Mouse (Mus musculus) midbrain, embryonic 14.5 days (tissue): ENCODE results near the gene Gm2035. TPM values are rescaled to one million over a fixed set of nuclear protein-coding genes. Genes with fewer than 3 reads are reported as not detected.
"Not testable (repeated sequence)": the region's sequence is repeated elsewhere in the genome, so short reads cannot be mapped to it uniquely, and the experiment has no call there.

Source experiments
- ATAC-seq: fragments of 200-750 bp; cut with Nextera tagmentation; 2 replicates; pipeline ENCODE4 v1.8.0; 2017; ENCODE audit warnings: moderate number of reproducible peaks, moderate library complexity; ENCODE audit not compliant: low FRiP score, low TSS enrichment
- DNase-seq: peaks from one replicate; pipeline ENCODE4 v3.0.0-alpha.2; 2015
- H3K27ac ChIP-seq: fragments of 300-500 bp; sonication (generic); replicated peaks from 2 replicates; pipeline ENCODE4 v1.5.1; 2014; ENCODE audit warnings: mild to moderate bottlenecking, low read depth, low read length, moderate library complexity
- H3K27me3 ChIP-seq: fragments of 300-500 bp; sonication (generic); 2 replicates; pipeline ENCODE4 v1.6.1; 2014; ENCODE audit warnings: low read length, control low read depth, mixed read lengths; ENCODE audit not compliant: control insufficient read depth, insufficient read depth
- H3K36me3 ChIP-seq: fragments of 300-500 bp; sonication (generic); 2 replicates; pipeline ENCODE4 v1.6.1; 2014; ENCODE audit warnings: low read length, control low read depth; ENCODE audit not compliant: control insufficient read depth, insufficient read depth
- H3K4me1 ChIP-seq: fragments of 300-500 bp; sonication (generic); 2 replicates; pipeline ENCODE4 v1.6.1; 2014; ENCODE audit warnings: mild to moderate bottlenecking, antibody characterized with exemption, low read length, control low read depth; ENCODE audit not compliant: control insufficient read depth, insufficient read depth
- H3K4me2 ChIP-seq: fragments of 300-500 bp; sonication (generic); 2 replicates; pipeline ENCODE4 v1.6.1; 2014; ENCODE audit warnings: mild to moderate bottlenecking, low read length, moderate library complexity
- H3K4me3 ChIP-seq: fragments of 300-500 bp; sonication (generic); replicated peaks from 2 replicates; pipeline ENCODE4 v1.5.1; 2014; ENCODE audit warnings: low read depth, low read length
- H3K9ac ChIP-seq: fragments of 300-500 bp; sonication (generic); replicated peaks from 2 replicates; pipeline ENCODE4 v1.6.1; 2014; ENCODE audit warnings: mild to moderate bottlenecking, low read length, moderate library complexity
- H3K9me3 ChIP-seq: fragments of 300-500 bp; sonication (generic); 2 replicates; pipeline ENCODE4 v1.6.1; 2016; ENCODE audit warnings: low read length, control low read depth, mixed read lengths; ENCODE audit not compliant: control insufficient read depth
- WGBS: fragments of 180-500 bp; shearing (Covaris S2); extraction: QIAGEN DNeasy Blood & Tissue Kit; methylation state at CpG from one replicate; pipeline ENCODE4 v1.1.7; 2014; 5-methylcytosine and 5-hydroxymethylcytosine counted together
- polyA plus RNA-seq: library from polyadenylated mRNA; unstranded; fragments of >200 nt; fragmentation: Nextera tagmentation; extraction: Ambion mirVana; gene quantifications from 2 replicates; pipeline ENCODE4 v1.2.1, GENCODE M21; 2014

Gene Gm2035
- not detected in 2 replicates for polyA plus RNA-seq

GRCm38 (mm10) chr12:87919721-87920120 lies at the start of gene Gm2035:
TSS of gene Gm2035 (minus strand) at chr12:87919857.
- ATAC-seq, H3K36me3 ChIP-seq, DNase-seq, H3K4me3 ChIP-seq, H3K27me3 ChIP-seq, H3K4me1 ChIP-seq, H3K9me3 ChIP-seq, H3K27ac ChIP-seq, H3K9ac ChIP-seq, H3K4me2 ChIP-seq: not testable (repeated sequence)
- WGBS, result 83% methylated on average over 2 of the region's 2 CpGs

GRCm38 (mm10) chr12:87953780-87954179 lies 34.1 kb upstream of the Gm2035 start, which contains the start of gene Gm2042:
TSS of gene Gm2042 (plus strand) at chr12:87954080.
- not testable (repeated sequence) for H3K9ac ChIP-seq, H3K9me3 ChIP-seq, H3K4me3 ChIP-seq, H3K27ac ChIP-seq, H3K4me2 ChIP-seq, DNase-seq, ATAC-seq, H3K4me1 ChIP-seq, H3K36me3 ChIP-seq, H3K27me3 ChIP-seq
- WGBS, result 82% methylated on average over 2 of the region's 2 CpGs

DNA sequence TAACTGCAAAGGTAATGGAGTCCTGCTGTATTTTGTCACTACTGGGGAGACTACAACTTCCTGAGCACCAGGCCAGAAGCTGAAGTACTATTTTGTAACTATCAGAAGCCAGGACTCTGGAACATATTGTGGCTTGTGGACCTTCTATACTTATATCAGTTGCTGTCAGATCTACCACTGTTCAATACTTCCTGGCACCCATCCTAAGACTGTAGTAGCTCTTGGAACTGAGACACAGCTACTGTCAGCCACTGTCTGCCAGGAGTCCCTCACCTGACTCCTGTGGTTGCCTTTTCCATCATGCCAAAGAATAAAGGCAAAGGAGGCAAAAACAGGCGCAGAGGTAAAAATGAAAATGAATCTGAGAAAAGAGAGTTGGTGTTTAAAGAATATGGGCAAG lies 24.6 kb downstream of the Gm2035 start, which contains the start of gene Gm2022:
Gene Gm2022, plus strand, starts transcription at position 301 of the 400 bp plus-strand sequence.
- H3K9me3 ChIP-seq, H3K4me3 ChIP-seq, H3K27me3 ChIP-seq, H3K36me3 ChIP-seq, DNase-seq, H3K9ac ChIP-seq, H3K4me2 ChIP-seq, ATAC-seq, H3K4me1 ChIP-seq, H3K27ac ChIP-seq: not testable (repeated sequence)
- WGBS, result 92% methylated on average over 1 of the region's 1 CpGs

- WGBS, result 83% methylated on average over 5 of the region's 5 CpGs
- not testable (repeated sequence) for H3K27me3 ChIP-seq, DNase-seq, H3K27ac ChIP-seq, H3K36me3 ChIP-seq, H3K4me3 ChIP-seq, ATAC-seq, H3K4me1 ChIP-seq, H3K9ac ChIP-seq, H3K9me3 ChIP-seq, H3K4me2 ChIP-seq
These were observed 45.9 kb downstream of the Gm2035 start, which contains the start of gene Gm2016 for GRCm38 (mm10) chr12:87873772-87874171. TSS of gene Gm2016 (plus strand) at chr12:87874072.

Other genes starting within 250 kb of the Gm2035 start
- gene Gm21319, start 144.1 kb downstream of the Gm2035 start, polyA plus RNA-seq, result not detected in 2 replicates
- gene Gm21936, start 124.3 kb downstream of the Gm2035 start, polyA plus RNA-seq, result not detected in 2 replicates
- gene BB287469, start 103.3 kb downstream of the Gm2035 start, polyA plus RNA-seq, result not detected in 2 replicates
- gene Gm2001, start 77.5 kb downstream of the Gm2035 start, polyA plus RNA-seq, result not detected in 2 replicates
- not detected in 2 replicates for gene Gm2016, start 45.8 kb downstream of the Gm2035 start, polyA plus RNA-seq
- gene Gm2022, start 24.5 kb downstream of the Gm2035 start, polyA plus RNA-seq, result not detected in 2 replicates
- not detected in 2 replicates for gene Gm2042, start 34.2 kb upstream of the Gm2035 start, polyA plus RNA-seq
- not detected in 2 replicates for gene Gm2075, start 92.0 kb upstream of the Gm2035 start, polyA plus RNA-seq
- not detected in 2 replicates for gene Gm6803, start 98.9 kb upstream of the Gm2035 start, polyA plus RNA-seq
- not detected in 2 replicates for gene Gm2056, start 107.1 kb upstream of the Gm2035 start, polyA plus RNA-seq
- gene Gm16368, start 163.8 kb upstream of the Gm2035 start, polyA plus RNA-seq, result not detected in 2 replicates